Mouse (Mus musculus) embryonic facial prominence, embryonic 11.5 days (tissue): ENCODE measurements around the gene Cdh10. TPM values are rescaled to one million over a fixed set of nuclear protein-coding genes. Genes with fewer than 3 reads are reported as not detected.

ENCODE experiments used
- ATAC-seq: fragments of 200-750 bp; cut with Nextera tagmentation; replicated peaks from 2 replicates; pipeline ENCODE4 v1.8.0; 2017; ENCODE audit warnings: low read depth; ENCODE audit not compliant: insufficient number of reproducible peaks, low FRiP score, low TSS enrichment
- DNase-seq: peaks from one replicate; pipeline ENCODE4 v3.0.0-alpha.2; 2015; ENCODE audit warnings: low spot score
- H3K27ac ChIP-seq: fragments of 300-500 bp; sonication (generic); replicated peaks from 2 replicates; pipeline ENCODE4 v1.5.1; 2014; ENCODE audit warnings: mild to moderate bottlenecking, low read depth, low read length, control low read depth
- H3K27me3 ChIP-seq: fragments of 300-500 bp; sonication (generic); 2 replicates; pipeline ENCODE4 v1.6.1; 2014; ENCODE audit warnings: mild to moderate bottlenecking, low read length, moderate library complexity, mixed read lengths; ENCODE audit not compliant: control insufficient read depth, insufficient read depth
- H3K36me3 ChIP-seq: fragments of 300-500 bp; sonication (generic); replicated peaks from 2 replicates; pipeline ENCODE4 v1.6.1; 2014; ENCODE audit warnings: low read depth, mild to moderate bottlenecking, low read length, moderate library complexity, mixed read lengths; ENCODE audit not compliant: control insufficient read depth, insufficient read depth
- H3K4me1 ChIP-seq: fragments of 300-500 bp; sonication (generic); 2 replicates; pipeline ENCODE4 v1.6.1; 2014; ENCODE audit warnings: low read length, mixed read lengths; ENCODE audit not compliant: control insufficient read depth, insufficient read depth
- H3K4me2 ChIP-seq: fragments of 300-500 bp; sonication (generic); 2 replicates; pipeline ENCODE4 v1.6.1; 2014; ENCODE audit warnings: low read depth, mild to moderate bottlenecking, control low read depth, low read length, moderate library complexity
- H3K4me3 ChIP-seq: fragments of 300-500 bp; sonication (generic); 2 replicates; pipeline ENCODE4 v1.5.1; 2014; ENCODE audit warnings: low read depth, low read length, control low read depth
- H3K9ac ChIP-seq: fragments of 300-500 bp; sonication (generic); replicated peaks from 2 replicates; pipeline ENCODE4 v1.6.1; 2014; ENCODE audit warnings: mild to moderate bottlenecking, control low read depth, low read length
- H3K9me3 ChIP-seq: fragments of 300-500 bp; sonication (generic); replicated peaks from 2 replicates; pipeline ENCODE4 v1.6.1; 2016; ENCODE audit warnings: mild to moderate bottlenecking, low read length, inconsistent platforms, mixed read lengths; ENCODE audit not compliant: control insufficient read depth
- WGBS: fragments of 180-500 bp; shearing (Covaris S2); extraction: QIAGEN DNeasy Blood & Tissue Kit; methylation state at CpG from one replicate; pipeline ENCODE4 v1.1.7; 2014; 5-methylcytosine and 5-hydroxymethylcytosine counted together
- polyA plus RNA-seq: library from polyadenylated mRNA; unstranded; fragments of >200 nt; fragmentation: Nextera tagmentation; extraction: Ambion mirVana; gene quantifications from 2 replicates; pipeline ENCODE4 v1.2.1, GENCODE M21; 2014

Gene Cdh10
- polyA plus RNA-seq, 1 experiment from 2014 or later = 4.6 TPM

DNA sequence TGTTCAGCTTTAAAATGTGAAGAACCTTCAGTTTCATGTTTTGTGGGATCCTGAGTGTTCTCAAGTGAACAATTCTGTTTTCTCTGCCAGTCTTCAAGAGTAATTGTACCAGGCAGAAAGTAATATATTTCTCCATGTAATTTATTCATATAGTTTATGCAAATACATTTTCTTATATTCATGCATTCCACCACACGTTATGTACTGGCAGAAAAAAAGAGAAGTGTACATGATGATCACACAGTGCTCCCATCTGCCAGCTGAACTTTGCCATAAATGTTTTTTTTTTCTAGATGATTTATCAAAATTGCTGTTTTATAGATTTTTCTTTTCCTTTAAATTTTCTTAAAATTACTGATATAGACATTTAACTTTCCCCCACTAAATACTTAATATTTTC lies 168.9 kb downstream of the Cdh10 start:
- Histone ChIP-seq H3K4me2 (no peak overlapping the region), H3K36me3 (no peaks in the 10 kb centered on the region), H3K27me3 (no peaks in the 10 kb centered on the region), H3K4me1 (no peaks in the 10 kb centered on the region), H3K4me3 (no peak overlapping the region), H3K9me3 (no peaks in the 10 kb centered on the region), H3K27ac (no peak overlapping the region), H3K9ac (no peak overlapping the region)
- DNase-seq = no peak
- no peak for ATAC-seq
- 80% methylated on average over 1 of the region's 1 CpGs for WGBS

- H3K27ac ChIP-seq = no peak overlapping the region
- no peak overlapping the region for H3K4me3 ChIP-seq
- no peak for DNase-seq
- H3K36me3 ChIP-seq = no peaks in the 10 kb centered on the region
- no peak for ATAC-seq
- no peak overlapping the region for H3K9ac ChIP-seq
- H3K4me1 ChIP-seq = no peaks in the 10 kb centered on the region
- no peak overlapping the region for H3K4me2 ChIP-seq
- no peaks in the 10 kb centered on the region for H3K27me3 ChIP-seq
- no peaks in the 10 kb centered on the region for H3K9me3 ChIP-seq
Measured at GRCm38 (mm10) chr15:18993512-18993911, 174.8 kb downstream of the Cdh10 start.

- Histone ChIP-seq H3K4me3 (no peak overlapping the region), H3K9ac (no peak overlapping the region), H3K4me2 (no peak overlapping the region), H3K27me3 (no peaks in the 10 kb centered on the region), H3K9me3 (no peaks in the 10 kb centered on the region), H3K27ac (no peak overlapping the region), H3K36me3 (no peaks in the 10 kb centered on the region), H3K4me1 (no peaks in the 10 kb centered on the region)
- ATAC-seq (no peak), DNase-seq (no peak)
- WGBS = 74% methylated on average over 4 of the region's 4 CpGs
Measured at GRCm38 (mm10) chr15:18994294-18994693, 175.5 kb downstream of the Cdh10 start.

GRCm38 (mm10) chr15:19010829-19011228 lies 192.1 kb downstream of the Cdh10 start:
- ATAC-seq (no peak), DNase-seq (no peak)
- no peaks in the 10 kb centered on the region for H3K4me1 ChIP-seq
- H3K9ac ChIP-seq = no peak overlapping the region
- WGBS = 83% methylated on average over 10 of the region's 10 CpGs
- no peaks in the 10 kb centered on the region for H3K27me3 ChIP-seq
- H3K4me2 ChIP-seq = no peak overlapping the region
- no peak overlapping the region for H3K27ac ChIP-seq
- no peaks in the 10 kb centered on the region for H3K36me3 ChIP-seq
- no peak overlapping the region for H3K4me3 ChIP-seq
- H3K9me3 ChIP-seq = no peaks in the 10 kb centered on the region

DNA sequence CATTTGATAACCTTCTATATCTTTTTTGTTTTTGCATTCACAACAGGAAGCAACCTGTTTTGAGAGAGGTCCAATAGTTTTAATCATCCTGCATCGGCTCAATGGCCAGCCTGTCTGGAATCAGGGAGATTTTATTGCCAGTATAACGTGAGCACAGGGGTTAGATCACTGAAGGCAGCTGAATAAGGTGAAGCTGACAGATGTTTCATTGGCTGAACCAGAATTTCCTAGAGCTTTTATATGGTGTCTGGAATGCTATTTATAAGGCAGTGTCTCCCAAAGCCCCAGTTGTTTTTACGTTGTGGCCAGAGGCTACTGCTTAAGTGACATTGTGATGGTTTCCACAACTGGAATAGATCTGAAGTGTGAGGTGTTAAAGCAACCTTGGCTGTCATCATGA lies 214.2 kb downstream of the Cdh10 start:
- no peaks in the 10 kb centered on the region for H3K27me3 ChIP-seq
- no peak overlapping the region for H3K4me2 ChIP-seq
- ATAC-seq (no peak), DNase-seq (no peak)
- 75% methylated on average over 3 of the region's 3 CpGs for WGBS
- no peaks in the 10 kb centered on the region for H3K9me3 ChIP-seq
- H3K9ac ChIP-seq = no peak overlapping the region
- no peaks in the 10 kb centered on the region for H3K36me3 ChIP-seq
- H3K4me1 ChIP-seq = no peaks in the 10 kb centered on the region
- no peak overlapping the region for H3K4me3 ChIP-seq
- no peak overlapping the region for H3K27ac ChIP-seq

- no peak for DNase-seq
- Histone ChIP-seq H3K9me3 (no peaks in the 10 kb centered on the region), H3K4me1 (no peaks in the 10 kb centered on the region), H3K9ac (no peak overlapping the region), H3K27ac (no peak overlapping the region), H3K27me3 (no peaks in the 10 kb centered on the region), H3K36me3 (no peaks in the 10 kb centered on the region), H3K4me2 (no peak overlapping the region), H3K4me3 (no peak overlapping the region)
- no peak for ATAC-seq
- 79% methylated on average over 1 of the region's 1 CpGs for WGBS
Measured at GRCm38 (mm10) chr15:19040077-19040476, 221.3 kb downstream of the Cdh10 start.
